Mouse (Mus musculus) erythroblast, embryonic 14.5 days (primary cell): ENCODE measurements around the gene Hk1. TPM values are rescaled to one million over a fixed set of nuclear protein-coding genes. Genes with fewer than 3 reads are reported as not detected.
"Not testable (repeated sequence)": the region's sequence is repeated elsewhere in the genome, so short reads cannot be mapped to it uniquely, and the experiment has no call there.

ENCODE experiments used
- H3K27me3 ChIP-seq: 2 replicates; pipeline ENCODE4 v1.6.1; 2012; ENCODE audit warnings: inconsistent platforms; ENCODE audit not compliant: control insufficient read depth
- H3K36me3 ChIP-seq: 2 replicates; pipeline ENCODE4 v1.6.1; 2012; ENCODE audit warnings: mild to moderate bottlenecking, inconsistent platforms; ENCODE audit not compliant: control insufficient read depth
- H3K4me1 ChIP-seq: 2 replicates; pipeline ENCODE4 v1.6.1; 2012; ENCODE audit warnings: inconsistent platforms; ENCODE audit not compliant: control insufficient read depth
- H3K4me3 ChIP-seq: replicated peaks from 2 replicates; pipeline ENCODE3; 2012; ENCODE audit warnings: moderate library complexity, mild to moderate bottlenecking, inconsistent platforms
- H3K9me3 ChIP-seq: 2 replicates; pipeline ENCODE4 v1.6.1; 2012; ENCODE audit warnings: low read length, inconsistent platforms, mixed read lengths; ENCODE audit not compliant: control insufficient read depth
- GATA1 ChIP-seq: IDR thresholded peaks from 2 replicates; pipeline ENCODE4 v1.6.1; 2012; ENCODE audit warnings: low read length, inconsistent platforms, mixed read lengths
- TAL1 ChIP-seq: IDR thresholded peaks from 3 replicates; pipeline ENCODE4 v1.6.1; 2012; ENCODE audit warnings: low read length, inconsistent platforms, mixed read lengths
- polyA plus RNA-seq: library from polyadenylated mRNA; stranded (reverse); fragments of >175 nt; gene quantifications from 2 replicates; pipeline ENCODE4 v1.2.3, GENCODE M21; 2012

Hk1 gene
- polyA plus RNA-seq, 1 experiment = 53.6 TPM

DNA sequence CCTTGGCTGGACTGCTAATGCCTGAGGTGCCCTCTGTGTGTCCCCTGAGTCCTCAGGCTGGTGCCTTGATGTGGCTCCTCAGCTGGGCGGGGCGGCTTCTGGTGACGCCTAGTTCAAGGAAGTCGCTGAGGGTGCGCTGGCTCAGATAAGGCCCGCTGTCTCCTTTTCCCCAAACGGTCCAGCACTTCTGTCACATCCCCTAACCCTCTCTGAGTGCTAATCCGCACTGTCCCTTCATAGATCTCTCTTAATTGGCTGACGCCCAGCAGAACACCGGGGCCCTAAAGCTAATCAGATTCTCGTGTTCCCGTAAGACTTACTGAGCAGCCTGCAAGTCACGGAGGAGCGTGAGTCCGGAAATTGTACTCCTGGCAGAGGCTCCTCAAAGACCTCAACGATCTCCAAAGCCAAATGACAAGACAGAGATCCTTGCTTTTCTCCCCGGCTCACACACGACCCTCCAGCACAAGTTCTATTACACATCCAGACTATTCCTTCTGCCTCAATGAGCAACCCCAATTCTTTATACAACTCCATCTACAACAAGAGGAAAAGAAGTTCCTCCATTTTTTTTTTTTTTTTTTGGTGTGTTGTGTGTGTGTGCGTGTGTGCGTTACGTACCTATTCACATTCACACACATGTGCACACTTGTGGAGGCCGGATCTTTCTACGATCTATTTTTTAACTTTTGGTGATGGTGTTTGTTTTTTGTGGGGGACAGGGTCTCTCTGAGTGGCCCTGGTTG is 52.0 kb downstream of the Hk1 start:
- TF ChIP-seq TAL1 (peak; percentile 37; the same call in 1 of the 3 replicates), GATA1 (peak; percentile 73)
- peaks cover 94% of the 10 kb centered on the region for H3K4me1 ChIP-seq
- H3K9me3 ChIP-seq = peaks cover 9% of the 10 kb centered on the region

GRCm38 (mm10) chr10:62326818-62327571 is 52.7 kb downstream of the Hk1 start:
- Histone ChIP-seq H3K27me3 (no peaks in the 10 kb centered on the region), H3K36me3 (peaks cover 79% of the 10 kb centered on the region), H3K4me1 (peaks cover 90% of the 10 kb centered on the region), H3K4me3 (peak overlapping the region; percentile 66), H3K9me3 (peaks cover 9% of the 10 kb centered on the region)
- TF ChIP-seq GATA1 (no peak), TAL1 (no peak)

More for the DNA sequence above, 52.0 kb downstream of the Hk1 start:
- H3K36me3 ChIP-seq = peaks cover 78% of the 10 kb centered on the region
- peak overlapping the region; percentile 66 for H3K4me3 ChIP-seq
- H3K27me3 ChIP-seq = no peaks in the 10 kb centered on the region

GRCm38 (mm10) chr10:62326002-62326401 is 53.7 kb downstream of the Hk1 start:
- H3K27me3 ChIP-seq = no peaks in the 10 kb centered on the region
- H3K4me3 ChIP-seq = peak overlapping the region; percentile 66
- H3K4me1 ChIP-seq = peaks cover 89% of the 10 kb centered on the region
- TF ChIP-seq TAL1 = no peak
- no peak for TF ChIP-seq GATA1
- H3K36me3 ChIP-seq = peaks cover 82% of the 10 kb centered on the region
- H3K9me3 ChIP-seq = peaks cover 9% of the 10 kb centered on the region

DNA sequence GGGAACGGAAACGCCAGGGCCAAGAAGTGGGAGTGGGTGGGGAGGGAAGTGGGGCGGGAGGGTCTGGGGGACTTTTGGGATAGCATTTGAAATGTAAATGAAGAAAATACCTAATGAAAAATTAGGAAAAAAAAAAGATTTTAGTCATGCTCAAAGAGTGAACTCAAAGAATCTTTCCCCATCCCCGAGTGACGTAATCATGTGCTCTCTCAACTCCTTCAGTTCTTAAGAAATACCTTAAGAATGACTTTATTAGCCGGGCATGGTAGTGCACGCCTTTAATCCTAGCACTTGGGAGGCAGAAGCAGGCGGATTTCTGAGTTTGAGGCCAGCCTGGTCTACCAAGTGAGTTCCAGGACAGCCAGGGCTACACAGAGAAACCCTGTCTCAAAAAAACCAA is 56.9 kb downstream of the Hk1 start:
- not testable (repeated sequence) for H3K27me3 ChIP-seq, H3K4me3 ChIP-seq, H3K9me3 ChIP-seq
- peaks cover 82% of the 10 kb centered on the region for H3K4me1 ChIP-seq
- peaks cover 87% of the 10 kb centered on the region for H3K36me3 ChIP-seq

DNA sequence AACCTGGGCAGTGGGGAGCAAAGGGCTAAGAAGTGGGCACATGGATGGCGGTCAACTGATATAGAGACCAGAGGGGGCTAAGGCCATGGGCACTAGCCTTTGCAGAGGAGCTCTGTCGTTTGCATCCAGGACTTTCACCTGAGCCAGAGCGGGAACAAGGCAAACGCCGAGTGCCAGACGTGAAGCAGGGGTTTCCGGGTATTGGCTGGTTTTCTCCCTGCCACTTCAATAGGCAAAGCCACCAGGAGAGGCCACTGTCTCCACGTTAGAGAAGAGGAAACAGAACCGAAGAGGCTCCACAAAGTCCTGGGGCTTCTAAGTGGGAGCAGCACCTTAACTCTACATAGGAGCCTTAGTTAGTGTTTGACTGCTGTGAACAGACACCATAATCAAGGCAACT is 58.3 kb downstream of the Hk1 start:
- no peaks in the 10 kb centered on the region for H3K27me3 ChIP-seq
- peaks cover 80% of the 10 kb centered on the region for H3K4me1 ChIP-seq
- no peaks in the 10 kb centered on the region for H3K9me3 ChIP-seq
- H3K36me3 ChIP-seq = peaks cover 91% of the 10 kb centered on the region
- no peak for TF ChIP-seq GATA1
- no peak for TF ChIP-seq TAL1
- H3K4me3 ChIP-seq = no peak overlapping the region

DNA sequence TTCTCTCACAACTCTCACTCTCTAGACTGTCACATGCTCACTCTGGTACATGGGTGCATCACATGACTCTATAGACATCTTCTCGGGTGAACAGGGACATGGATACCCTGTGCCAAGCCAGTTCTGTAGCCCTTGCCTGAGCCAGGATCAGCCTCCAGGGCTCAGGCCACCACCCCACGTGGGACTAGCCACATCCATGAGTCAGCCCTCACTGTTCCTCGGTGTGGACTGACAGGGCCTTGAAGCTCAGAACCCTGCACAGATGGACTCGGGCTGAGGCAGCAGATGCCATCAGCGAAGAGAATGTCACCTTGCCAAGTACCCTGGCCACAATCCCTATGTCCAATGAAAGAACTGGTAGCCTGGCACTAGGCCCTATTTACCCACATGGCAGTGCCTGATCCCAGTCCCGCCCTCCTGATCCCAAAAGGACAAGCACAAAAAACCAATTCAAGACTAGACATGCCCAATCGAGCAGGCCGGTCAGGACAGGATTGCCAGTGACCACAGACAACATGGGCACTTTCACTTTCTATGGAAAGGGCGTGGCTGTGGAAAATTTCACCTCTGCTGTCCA is 59.2 kb downstream of the Hk1 start:
- TF ChIP-seq GATA1 (no peak), TAL1 (no peak)
- Histone ChIP-seq H3K4me3 (no peak overlapping the region), H3K36me3 (peaks cover 91% of the 10 kb centered on the region), H3K9me3 (no peaks in the 10 kb centered on the region), H3K27me3 (no peaks in the 10 kb centered on the region), H3K4me1 (peaks cover 74% of the 10 kb centered on the region)

DNA sequence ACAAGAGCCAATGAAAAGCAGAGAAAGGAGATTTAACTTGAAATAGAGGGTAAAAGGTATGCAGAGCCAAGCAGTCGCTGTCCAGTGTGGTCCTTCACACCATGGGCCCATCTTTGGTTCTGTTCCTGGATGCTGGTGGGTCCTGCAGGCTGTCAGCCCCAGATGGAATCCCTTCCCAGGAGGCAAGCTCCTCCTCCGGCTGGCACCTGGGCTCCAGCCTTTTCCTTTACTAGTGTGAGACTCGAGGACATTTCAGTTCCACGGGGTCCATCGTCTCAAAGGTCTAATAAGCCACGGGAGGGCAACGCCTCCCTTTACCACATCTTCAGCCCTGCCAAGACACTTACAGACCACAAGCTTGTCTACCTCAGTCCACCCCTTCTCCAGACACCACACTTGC is 60.6 kb downstream of the Hk1 start:
- no peak for TF ChIP-seq GATA1
- no peak for TF ChIP-seq TAL1
- H3K4me3 ChIP-seq = no peak overlapping the region
- H3K4me1 ChIP-seq = peaks cover 70% of the 10 kb centered on the region
- H3K9me3 ChIP-seq = no peaks in the 10 kb centered on the region
- no peaks in the 10 kb centered on the region for H3K27me3 ChIP-seq
- peaks cover 91% of the 10 kb centered on the region for H3K36me3 ChIP-seq

- no peak overlapping the region for H3K4me3 ChIP-seq
- peaks cover 70% of the 10 kb centered on the region for H3K4me1 ChIP-seq
- TF ChIP-seq TAL1 (no peak), GATA1 (no peak)
- H3K27me3 ChIP-seq = no peaks in the 10 kb centered on the region
- H3K36me3 ChIP-seq = peaks cover 97% of the 10 kb centered on the region
- H3K9me3 ChIP-seq = no peaks in the 10 kb centered on the region
These were observed 63.2 kb downstream of the Hk1 start for GRCm38 (mm10) chr10:62316467-62316866.

DNA sequence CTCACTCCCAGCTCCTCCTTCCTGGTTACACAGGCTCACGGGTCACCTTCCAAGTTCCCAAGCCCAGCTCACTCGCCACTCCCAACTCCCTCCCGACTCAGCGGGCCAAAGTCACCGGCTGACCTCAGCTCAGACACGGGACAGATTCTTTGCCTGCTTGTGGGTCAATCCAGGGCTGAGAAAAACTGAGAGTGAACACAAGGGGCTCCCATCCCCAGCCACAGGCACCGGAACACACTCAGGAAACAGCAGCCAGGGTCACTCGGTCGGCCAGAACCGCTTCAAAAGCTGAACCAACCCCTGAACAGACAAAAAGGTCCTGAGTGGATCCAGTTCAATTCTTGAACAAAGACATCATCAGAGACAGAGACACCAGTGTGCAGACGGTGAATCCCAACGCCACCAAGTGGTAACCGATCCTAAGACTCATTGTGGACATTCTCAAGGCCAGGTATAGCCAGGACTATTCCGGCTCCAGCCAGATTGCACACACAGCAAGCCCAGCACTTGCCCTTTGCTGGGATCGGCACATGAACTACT is 65.8 kb downstream of the Hk1 start:
- Histone ChIP-seq H3K4me1 (peaks cover 53% of the 10 kb centered on the region), H3K27me3 (no peaks in the 10 kb centered on the region), H3K9me3 (no peaks in the 10 kb centered on the region), H3K36me3 (peaks cover 97% of the 10 kb centered on the region), H3K4me3 (no peak overlapping the region)
- TF ChIP-seq TAL1 (no peak), GATA1 (no peak)
